Mouse (Mus musculus): ENCODE measurements at regions not wholly inside any gene's neighbourhood (a gene's known extent, or its start where the extent isn't known, plus 50 kb on each side); places are given as distances from the start of the nearest gene placed in this dataset.

DNA sequence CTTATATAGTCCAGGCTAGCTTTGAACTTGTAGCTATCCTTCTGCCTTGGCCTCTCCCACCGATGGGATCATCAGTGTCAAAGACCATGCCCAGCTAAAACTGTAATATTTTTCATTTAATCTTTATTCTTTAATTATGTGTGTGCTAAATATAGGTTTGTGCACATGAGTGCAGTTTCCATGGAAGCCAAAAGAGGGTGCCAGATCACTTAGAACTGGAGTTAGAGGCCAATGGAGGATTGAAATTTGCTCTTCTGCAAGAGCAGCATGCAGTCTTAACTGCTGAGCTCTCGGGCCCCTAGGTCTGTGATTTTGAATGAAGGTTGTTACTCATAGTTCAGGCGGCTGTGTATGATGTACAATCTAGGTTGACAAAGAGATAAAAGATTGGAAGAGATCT, 66.6 kb upstream of the Slc22a22 start:
- peak; percentile 68 for DNase-seq (ENCODE audit: low read depth, low spot score)

DNA sequence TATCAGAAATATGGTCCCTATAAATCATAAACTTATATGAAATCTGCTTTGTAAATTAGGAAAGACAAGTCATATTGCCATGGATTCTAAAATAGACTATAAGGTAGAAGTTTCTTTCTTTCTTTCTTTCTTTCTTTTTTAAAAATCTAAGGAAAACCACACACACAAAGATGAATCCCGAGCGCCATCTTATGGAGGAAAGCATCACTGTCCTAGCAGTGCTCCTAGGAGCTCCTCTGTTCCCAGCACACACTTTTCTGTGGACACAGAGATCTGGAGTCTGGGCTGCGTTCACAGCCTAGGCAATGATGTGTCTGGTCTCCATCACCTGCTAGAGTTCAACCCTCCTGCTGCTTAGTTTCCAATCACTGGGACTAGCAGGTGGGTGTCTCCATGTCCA, 65.2 kb upstream of the Slc22a22 start:
- peak; percentile 17 for DNase-seq (ENCODE audit: low read depth, low spot score)

GRCm38 (mm10) chr15:57535514-57535913, 58.1 kb upstream of the Slc22a22 start:
- DNase-seq (ENCODE audit: low read depth, low spot score) = no peak

All from brain, adult 2 months (tissue).